Mouse (Mus musculus) bone marrow, adult 2 months (tissue): ENCODE data around the gene Dcaf15.

Experiments used
- CTCF ChIP-seq: fragments of 200-500 bp; IDR thresholded peaks from 2 replicates; pipeline ENCODE4 v1.5.1; 2011; ENCODE audit warnings: low read length, control low read depth; ENCODE audit not compliant: control insufficient read depth, insufficient read depth
- POLR2A ChIP-seq: fragments of 200-500 bp; IDR thresholded peaks from 2 replicates; pipeline ENCODE4 v1.6.1; 2011; ENCODE audit warnings: low read depth, mild to moderate bottlenecking, control low read depth, low read length, borderline replicate concordance; ENCODE audit not compliant: control insufficient read depth

- TF ChIP-seq CTCF (no peak), POLR2A (no peak)
These were observed 33.3 kb upstream of the Dcaf15 start for GRCm38 (mm10) chr8:84137848-84138247.
